Mouse (Mus musculus): Measurements from ENCODE around the gene Ppif. TPM values are rescaled to one million over a fixed set of nuclear protein-coding genes. Genes with fewer than 3 reads are reported as not detected.

Gene Ppif
- total RNA-seq, 2 experiments from 2014 or later = 27.0 to 31.5 TPM

- DNase-seq (ENCODE audit: low spot score in 2 of 2) = no peak
Observed at GRCm38 (mm10) chr14:25693271-25693887, 575 bp upstream of the Ppif start.

- DNase-seq (ENCODE audit: low spot score in 2 of 2) = no peak
Observed at GRCm38 (mm10) chr14:25694569-25694897, 579 bp downstream of the Ppif start.

DNA sequence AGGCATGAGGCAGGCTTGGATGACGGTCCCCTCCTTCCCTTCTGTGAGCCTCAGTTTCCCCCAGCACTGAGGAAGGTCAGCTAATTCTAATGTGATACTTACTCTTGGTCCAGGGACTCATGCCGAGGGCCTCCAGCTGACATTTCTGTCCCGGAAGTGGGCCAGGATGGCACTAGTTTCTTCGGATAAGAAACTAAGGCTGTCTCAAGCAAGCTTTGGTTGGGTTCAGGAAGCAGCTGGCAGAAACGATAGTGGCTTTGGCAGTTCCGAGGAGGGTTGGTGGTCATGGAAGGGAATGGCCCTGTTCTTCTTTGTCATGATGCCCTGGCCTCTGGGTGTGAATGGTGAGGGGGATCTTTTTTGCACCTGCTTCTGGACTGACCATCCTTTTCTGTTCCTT, 1.1 kb downstream of the Ppif start:
- DNase-seq (ENCODE audit: low spot score in 2 of 2) = no peak

DNA sequence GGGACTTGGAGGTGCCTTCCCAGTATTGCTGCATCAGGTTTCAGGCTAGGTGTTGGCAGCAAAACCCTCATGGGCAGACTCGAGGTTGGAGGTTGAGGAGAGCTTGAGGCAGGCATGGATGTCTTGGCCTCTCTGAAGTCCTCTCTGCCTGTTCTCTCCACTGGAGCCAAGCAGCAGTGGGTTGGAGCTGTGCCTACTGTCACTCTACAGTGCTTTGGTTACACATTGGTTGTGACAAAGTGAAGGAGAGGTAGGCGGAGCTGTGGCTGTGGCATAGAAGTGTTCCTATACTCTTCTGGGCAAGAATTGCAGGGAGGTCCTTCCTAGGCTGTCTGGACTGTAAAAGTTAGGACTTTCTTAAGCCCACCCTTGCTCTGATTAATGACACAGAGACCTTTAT, 2.4 kb downstream of the Ppif start:
- no peak for DNase-seq (ENCODE audit: low spot score in 2 of 2)

DNA sequence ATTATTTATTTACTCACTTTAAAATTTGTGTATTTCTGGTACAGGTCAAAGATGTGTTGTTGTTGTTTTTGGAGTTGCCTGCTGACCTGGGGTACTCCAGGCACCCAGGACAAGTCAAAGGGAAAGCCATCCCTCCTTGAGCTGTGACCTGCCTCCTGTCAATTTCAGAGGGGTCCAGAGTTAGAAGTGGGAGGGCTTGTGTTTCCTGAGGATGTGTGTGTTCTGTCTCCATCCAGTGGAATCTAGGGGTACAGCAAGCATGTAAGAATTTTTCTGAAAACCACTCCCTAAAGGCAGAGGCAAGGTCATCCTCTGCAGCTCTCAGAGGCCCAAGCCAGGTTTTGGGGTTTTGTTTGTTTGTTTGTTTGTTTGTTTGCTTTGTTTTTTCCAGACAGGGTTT, 8.0 kb downstream of the Ppif start:
- no peak for DNase-seq (ENCODE audit: low spot score in 2 of 2)

DNA sequence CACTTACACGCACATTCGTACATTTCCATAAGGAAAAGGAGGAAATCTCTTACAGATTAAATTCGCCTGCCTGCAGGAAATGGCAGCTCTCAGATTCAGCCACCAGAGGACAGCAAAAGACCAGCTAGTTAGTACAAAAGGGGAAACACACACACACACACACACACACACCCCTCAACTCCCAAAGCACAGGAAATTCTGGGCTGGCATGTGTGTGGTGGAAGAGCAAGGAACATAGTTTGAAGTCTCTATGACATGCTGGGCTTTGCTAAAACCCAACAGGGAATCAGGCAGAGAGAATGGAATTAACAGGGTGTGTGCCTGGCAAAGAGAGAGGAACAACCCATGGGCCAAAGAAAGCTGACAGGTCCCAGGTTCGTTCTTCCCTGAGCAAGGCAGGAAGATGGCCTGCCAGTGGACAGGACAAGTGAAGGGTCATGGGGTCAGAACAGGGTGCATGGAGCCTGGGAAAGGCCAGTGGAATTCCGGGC, 13.8 kb downstream of the Ppif start:
- peak in 1 of 2 experiments; percentile 72 for DNase-seq (ENCODE audit: low spot score in 2 of 2)

- peak; percentile 51 to 70 for DNase-seq (ENCODE audit: low spot score in 2 of 2)
Observed at GRCm38 (mm10) chr14:25708451-25708850, 14.5 kb downstream of the Ppif start.

DNA sequence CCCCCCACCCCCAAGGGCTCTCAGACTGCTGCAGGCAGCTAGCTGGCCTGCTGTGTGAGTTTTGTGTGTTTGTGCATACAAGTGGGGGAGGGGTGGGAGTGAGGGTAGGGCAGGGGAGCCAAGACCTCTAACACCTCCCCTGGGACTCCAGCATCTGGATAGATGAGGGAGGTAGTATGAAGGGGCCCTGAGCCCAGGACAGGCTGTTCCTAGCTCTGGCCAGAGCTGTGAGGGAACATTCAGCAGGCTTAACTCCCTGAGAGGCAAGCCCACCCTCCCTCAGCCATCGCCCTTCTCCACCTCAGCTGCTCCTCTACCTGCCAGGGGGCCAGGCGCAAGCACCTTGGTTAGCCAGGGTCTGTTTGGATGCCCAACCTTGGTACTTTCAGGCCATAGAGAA, 15.0 kb downstream of the Ppif start:
- DNase-seq (ENCODE audit: low spot score in 2 of 2) = peak in 1 of 2 experiments; percentile 69

- DNase-seq (ENCODE audit: low spot score in 2 of 2) = peak in 1 of 2 experiments; percentile 47
Observed at GRCm38 (mm10) chr14:25710073-25710472, 16.1 kb downstream of the Ppif start.

- no peak for DNase-seq (ENCODE audit: low spot score in 2 of 2)
Observed at GRCm38 (mm10) chr14:25710681-25711080, 16.7 kb downstream of the Ppif start.

GRCm38 (mm10) chr14:25711177-25711576, 17.2 kb downstream of the Ppif start:
- no peak for DNase-seq (ENCODE audit: low spot score in 2 of 2)

- DNase-seq (ENCODE audit: low spot score in 2 of 2) = no peak
Observed at GRCm38 (mm10) chr14:25711602-25712001, 17.6 kb downstream of the Ppif start.

DNA sequence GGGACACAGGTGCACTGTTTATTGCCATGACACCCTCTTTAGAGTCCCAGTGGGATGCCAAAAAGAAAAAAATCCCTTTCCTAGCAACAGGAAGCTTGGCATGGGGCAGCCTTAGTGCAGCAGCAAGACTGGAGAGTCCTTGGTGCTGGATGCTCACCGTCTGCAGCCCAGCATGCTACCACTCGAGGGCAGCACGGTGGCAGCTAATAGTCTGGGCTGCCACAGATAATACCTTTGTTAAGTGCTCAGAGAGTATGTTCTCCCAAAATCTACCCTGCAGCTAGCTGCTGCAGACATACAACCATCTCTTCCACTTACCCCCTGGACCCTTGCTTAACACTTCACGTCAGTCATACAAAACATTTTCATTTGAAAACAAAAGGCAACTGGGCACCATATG, 19.5 kb downstream of the Ppif start:
- no peak for DNase-seq (ENCODE audit: low spot score in 2 of 2)

DNA sequence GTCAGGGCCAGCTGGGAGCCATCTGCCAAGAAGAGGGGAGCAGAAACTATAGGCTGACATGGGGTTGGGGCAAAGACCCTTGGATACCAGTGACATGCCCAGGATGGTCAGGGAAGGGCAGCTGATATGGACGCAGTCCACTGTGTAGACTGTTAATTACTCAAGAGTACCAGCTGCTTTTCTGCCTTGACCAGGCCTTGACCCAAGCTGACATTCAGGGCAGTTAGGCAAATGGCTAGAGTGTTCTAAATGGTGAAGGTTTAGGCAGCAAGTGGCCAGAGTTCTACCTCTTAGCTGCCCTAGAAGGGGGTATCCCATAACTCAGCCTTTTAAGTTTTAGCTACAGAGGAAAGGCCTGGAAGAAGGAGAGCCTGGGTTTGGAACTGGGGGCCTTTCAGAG, 22.6 kb downstream of the Ppif start:
- DNase-seq (ENCODE audit: low spot score in 2 of 2) = no peak

DNA sequence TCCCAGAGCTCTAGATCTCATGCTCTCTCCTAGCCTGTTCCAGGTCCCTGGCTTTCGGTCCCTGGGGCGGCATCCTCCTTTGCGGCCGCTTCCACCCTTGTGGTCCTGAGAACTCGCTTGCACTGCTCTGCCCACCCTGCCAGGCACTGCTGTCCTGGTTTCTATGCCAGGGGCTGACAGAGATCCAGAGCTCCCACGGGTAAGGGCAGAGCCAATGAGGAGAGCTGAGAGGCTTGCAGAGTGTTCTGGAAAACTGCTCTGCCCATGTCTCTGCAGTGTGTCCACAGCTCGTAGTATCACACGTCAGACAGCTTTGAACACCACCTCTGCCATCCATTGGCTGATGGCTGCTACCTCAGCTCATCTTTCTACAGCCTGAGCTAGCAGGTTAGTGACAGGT, 23.8 kb downstream of the Ppif start:
- no peak for DNase-seq (ENCODE audit: low spot score in 2 of 2)

GRCm38 (mm10) chr14:25718471-25718870, 24.5 kb downstream of the Ppif start:
- DNase-seq (ENCODE audit: low spot score in 2 of 2) = peak in 1 of 2 experiments; percentile 42

GRCm38 (mm10) chr14:25719371-25719770, 25.4 kb downstream of the Ppif start:
- no peak for DNase-seq (ENCODE audit: low spot score in 2 of 2)

- no peak for DNase-seq (ENCODE audit: low spot score in 2 of 2)
Observed at GRCm38 (mm10) chr14:25720962-25721707, 27.2 kb downstream of the Ppif start.

GRCm38 (mm10) chr14:25725032-25725497, 31.1 kb downstream of the Ppif start:
- DNase-seq (ENCODE audit: low spot score in 2 of 2) = no peak

DNA sequence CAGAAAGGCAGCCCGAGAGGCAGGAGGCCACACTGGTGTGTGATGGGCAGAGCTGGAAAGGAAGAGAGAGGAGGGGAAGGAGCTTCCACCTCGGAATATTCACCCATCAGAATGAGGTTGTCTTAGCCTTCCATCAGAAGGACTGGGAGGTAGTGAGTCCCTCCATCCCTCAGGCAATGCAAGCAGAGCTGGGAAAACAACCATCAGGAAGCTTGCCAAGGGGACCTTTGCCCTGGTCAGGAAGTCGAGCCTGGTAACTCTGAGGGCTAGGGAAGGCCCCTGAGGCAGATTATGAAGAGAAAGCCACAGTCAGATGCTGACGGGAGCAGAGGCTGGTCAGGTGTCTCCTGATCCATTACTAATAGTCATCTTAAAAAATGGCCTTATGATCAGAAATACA, 31.7 kb downstream of the Ppif start:
- DNase-seq (ENCODE audit: low spot score in 2 of 2) = no peak

DNA sequence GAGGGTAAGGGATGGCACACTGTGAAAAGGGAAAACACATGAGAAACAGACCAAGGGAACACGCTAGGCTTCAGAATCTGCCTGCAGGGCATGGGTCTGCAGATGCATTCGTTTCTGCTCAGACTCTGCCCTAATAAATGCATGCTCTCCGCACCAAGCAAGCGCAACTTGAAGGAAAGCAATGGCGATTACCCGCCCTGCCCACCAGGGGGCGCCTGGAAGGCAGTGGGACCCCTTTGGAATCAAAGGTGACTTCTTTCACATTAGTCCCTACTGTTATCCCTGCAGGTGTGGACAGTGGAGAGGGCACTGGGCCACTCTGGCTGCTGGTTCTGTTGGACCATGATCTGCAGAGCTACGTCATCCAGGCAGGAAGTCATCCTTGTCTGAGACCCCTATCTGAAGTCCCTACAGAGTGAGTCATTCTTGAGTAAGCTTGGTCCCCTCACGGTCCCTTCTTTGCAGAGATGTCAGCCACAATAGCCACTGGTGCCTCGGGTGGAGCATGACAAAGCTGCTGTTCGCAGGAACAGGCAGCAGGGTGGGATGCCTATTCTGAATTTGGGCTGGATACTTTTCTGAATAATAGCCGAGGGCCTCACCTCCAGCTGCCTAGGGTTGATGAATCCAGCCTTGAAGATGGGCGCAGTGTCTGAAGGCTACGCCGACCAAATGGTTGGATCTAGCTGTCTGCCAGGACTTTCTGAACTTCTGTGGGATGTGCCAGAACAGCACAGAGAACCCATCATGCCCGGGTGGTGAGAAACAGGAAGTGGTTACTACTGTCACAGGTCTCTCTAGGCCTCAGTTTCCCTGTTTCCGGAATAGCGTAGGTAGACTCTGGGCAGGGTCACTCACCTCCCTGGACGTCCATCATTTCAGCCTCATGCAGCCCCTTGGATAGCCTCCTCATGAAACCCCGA, 32.5 kb downstream of the Ppif start:
- peak in 1 of 2 experiments; percentile 56 for DNase-seq (ENCODE audit: low spot score in 2 of 2)

GRCm38 (mm10) chr14:25727149-25727510, 33.2 kb downstream of the Ppif start:
- no peak for DNase-seq (ENCODE audit: low spot score in 2 of 2)
